Mouse (Mus musculus) NIH3T3 (cell line): ENCODE results near the gene Ap3d1.

Experiments
- DNase-seq: peaks from one replicate; pipeline ENCODE4 v3.0.0-alpha.2; 2012; ENCODE audit warnings: low read depth

The Ap3d1 gene

GRCm38 (mm10) chr10:80742180-80742978 is at the start of gene Ap3d1:
Gene Ap3d1 (minus strand): TSS chr10:80742264.
- peak; percentile 100 for DNase-seq

GRCm38 (mm10) chr10:80791476-80792174 is 49.6 kb upstream of the Ap3d1 start:
- no peak for DNase-seq

GRCm38 (mm10) chr10:80790761-80791404 is 48.8 kb upstream of the Ap3d1 start:
- DNase-seq, result no peak

- no peak for DNase-seq
These were observed 45.5 kb upstream of the Ap3d1 start for GRCm38 (mm10) chr10:80787517-80787916.

- no peak for DNase-seq
These were observed 43.9 kb upstream of the Ap3d1 start for GRCm38 (mm10) chr10:80785963-80786362.

- DNase-seq, result no peak
These were observed 42.8 kb upstream of the Ap3d1 start for GRCm38 (mm10) chr10:80784871-80785270.

- no peak for DNase-seq
These were observed 42.2 kb upstream of the Ap3d1 start for GRCm38 (mm10) chr10:80784302-80784701.

- peak; percentile 61 for DNase-seq
These were observed 37.5 kb upstream of the Ap3d1 start for GRCm38 (mm10) chr10:80779565-80779964.

GRCm38 (mm10) chr10:80777123-80777522 is 35.1 kb upstream of the Ap3d1 start:
- no peak for DNase-seq

- DNase-seq, result peak; percentile 56
These were observed 34.4 kb upstream of the Ap3d1 start for GRCm38 (mm10) chr10:80776358-80776869.

- no peak for DNase-seq
These were observed 33.7 kb upstream of the Ap3d1 start for GRCm38 (mm10) chr10:80775731-80776130.

- DNase-seq, result no peak
These were observed 32.9 kb upstream of the Ap3d1 start for GRCm38 (mm10) chr10:80774981-80775380.

GRCm38 (mm10) chr10:80774549-80774948 is 32.5 kb upstream of the Ap3d1 start:
- DNase-seq, result peak; percentile 96

- no peak for DNase-seq
These were observed 31.8 kb upstream of the Ap3d1 start for GRCm38 (mm10) chr10:80773816-80774215.

- no peak for DNase-seq
These were observed 26.3 kb upstream of the Ap3d1 start for GRCm38 (mm10) chr10:80768365-80768764.

GRCm38 (mm10) chr10:80766161-80766815 is 24.2 kb upstream of the Ap3d1 start:
- no peak for DNase-seq

GRCm38 (mm10) chr10:80765746-80766145 is 23.7 kb upstream of the Ap3d1 start:
- DNase-seq, result peak; percentile 27

- DNase-seq, result peak; percentile 48
These were observed 21.4 kb upstream of the Ap3d1 start for GRCm38 (mm10) chr10:80763502-80763901.

- no peak for DNase-seq
These were observed 19.8 kb upstream of the Ap3d1 start for GRCm38 (mm10) chr10:80761821-80762220.

- DNase-seq, result no peak
These were observed 18.8 kb upstream of the Ap3d1 start for GRCm38 (mm10) chr10:80760596-80761524.

- DNase-seq, result peak; percentile 32
These were observed 16.6 kb upstream of the Ap3d1 start for GRCm38 (mm10) chr10:80758651-80759050.
